Mouse (Mus musculus) erythroid progenitor cell, adult 5-6 weeks (primary cell): ENCODE data around the gene Pgpep1. TPM values are rescaled to one million over a fixed set of nuclear protein-coding genes. Genes with fewer than 3 reads are reported as not detected.

Source experiments
- ATAC-seq: replicated peaks from 2 replicates; pipeline ENCODE4 v1.8.0; 2016; ENCODE audit warnings: moderate number of reproducible peaks, mild to moderate bottlenecking, moderate TSS enrichment, inconsistent platforms; ENCODE audit not compliant: poor library complexity, low FRiP score, severe bottlenecking
- total RNA-seq, 2 experiments: library from RNA; stranded (forward) in 1 of 2; stranded (reverse) in 1 of 2; fragments of 150-400 nt in 1 of 2; fragments of 186-747, 209-891 nt in 1 of 2; gene quantifications; 2 replicates each; pipeline versions ENCODE4 v1.2.3 to v1.2.4; 2015 to 2017; ENCODE audit warnings: low replicate concordance in 2 of 2

The Pgpep1 gene
- total RNA-seq, 2 experiments from 2014 or later, result under 0.01 to 6.3 TPM

DNA sequence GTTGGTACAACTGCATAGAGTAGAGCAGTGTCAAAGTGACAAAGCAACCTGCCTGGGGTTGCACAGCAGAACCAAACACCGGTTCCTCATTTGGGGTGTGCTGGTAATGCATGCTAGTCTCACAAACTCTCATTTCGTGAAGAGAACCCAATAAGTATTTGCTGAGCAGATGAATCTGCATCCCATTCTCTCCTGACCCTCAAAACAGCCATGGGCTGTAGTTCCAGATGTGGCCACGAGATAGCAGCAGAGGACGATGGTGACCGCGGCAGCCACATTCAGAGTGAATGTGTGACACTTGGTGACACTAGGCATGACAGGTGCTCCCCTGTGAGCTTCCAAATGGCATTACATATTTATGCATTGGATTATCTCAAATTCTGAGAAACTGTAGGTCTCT lies 48.3 kb downstream of the Pgpep1 start:
- peak; percentile 75 for ATAC-seq

DNA sequence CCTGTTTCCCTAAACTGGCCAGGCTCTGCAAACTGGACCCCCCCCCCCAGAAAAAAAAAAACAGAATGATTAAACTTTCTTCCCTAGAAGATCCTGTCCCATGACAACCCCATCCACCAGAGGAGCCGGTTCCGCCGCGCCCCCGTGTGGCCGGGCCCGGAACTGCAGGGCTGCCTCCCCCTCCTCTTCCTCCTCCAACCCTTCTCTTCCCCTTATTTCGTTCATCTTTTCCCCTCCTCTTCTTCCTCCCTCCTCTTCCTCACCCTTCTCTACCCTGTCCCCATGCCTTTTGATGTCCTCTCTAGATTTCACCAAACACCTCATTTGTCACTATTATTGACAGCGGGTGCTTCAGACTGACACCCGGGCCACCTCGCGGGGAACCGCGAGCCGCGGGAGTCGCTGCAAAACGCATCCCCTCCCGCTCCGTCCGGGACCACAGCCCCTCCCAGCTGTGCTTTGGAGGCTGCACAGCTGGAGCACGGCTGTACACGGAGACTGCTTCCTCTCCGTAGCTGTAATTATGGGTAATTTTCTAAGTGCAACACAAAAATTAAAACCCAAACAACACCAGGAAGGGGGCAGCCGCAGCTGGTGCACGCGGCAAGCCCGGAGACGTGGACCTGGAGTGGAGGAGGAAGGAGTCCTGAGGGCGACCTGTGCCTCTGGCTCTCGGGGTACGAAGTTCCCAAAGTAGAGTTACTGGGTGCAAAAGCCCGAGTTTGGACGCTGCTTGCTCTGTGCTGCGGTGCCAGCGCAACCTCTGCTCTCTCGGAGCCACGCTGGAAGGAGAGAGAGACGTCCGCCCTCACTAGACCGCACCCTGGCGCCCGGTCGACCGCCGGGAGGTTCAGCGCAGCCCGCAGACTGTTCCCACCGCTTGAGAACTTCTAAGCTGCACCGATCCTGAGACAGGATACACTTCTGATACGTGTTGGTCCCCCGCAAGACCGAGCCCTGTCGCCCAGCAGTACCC lies 49.1 kb downstream of the Pgpep1 start:
- peak; percentile 68 for ATAC-seq

DNA sequence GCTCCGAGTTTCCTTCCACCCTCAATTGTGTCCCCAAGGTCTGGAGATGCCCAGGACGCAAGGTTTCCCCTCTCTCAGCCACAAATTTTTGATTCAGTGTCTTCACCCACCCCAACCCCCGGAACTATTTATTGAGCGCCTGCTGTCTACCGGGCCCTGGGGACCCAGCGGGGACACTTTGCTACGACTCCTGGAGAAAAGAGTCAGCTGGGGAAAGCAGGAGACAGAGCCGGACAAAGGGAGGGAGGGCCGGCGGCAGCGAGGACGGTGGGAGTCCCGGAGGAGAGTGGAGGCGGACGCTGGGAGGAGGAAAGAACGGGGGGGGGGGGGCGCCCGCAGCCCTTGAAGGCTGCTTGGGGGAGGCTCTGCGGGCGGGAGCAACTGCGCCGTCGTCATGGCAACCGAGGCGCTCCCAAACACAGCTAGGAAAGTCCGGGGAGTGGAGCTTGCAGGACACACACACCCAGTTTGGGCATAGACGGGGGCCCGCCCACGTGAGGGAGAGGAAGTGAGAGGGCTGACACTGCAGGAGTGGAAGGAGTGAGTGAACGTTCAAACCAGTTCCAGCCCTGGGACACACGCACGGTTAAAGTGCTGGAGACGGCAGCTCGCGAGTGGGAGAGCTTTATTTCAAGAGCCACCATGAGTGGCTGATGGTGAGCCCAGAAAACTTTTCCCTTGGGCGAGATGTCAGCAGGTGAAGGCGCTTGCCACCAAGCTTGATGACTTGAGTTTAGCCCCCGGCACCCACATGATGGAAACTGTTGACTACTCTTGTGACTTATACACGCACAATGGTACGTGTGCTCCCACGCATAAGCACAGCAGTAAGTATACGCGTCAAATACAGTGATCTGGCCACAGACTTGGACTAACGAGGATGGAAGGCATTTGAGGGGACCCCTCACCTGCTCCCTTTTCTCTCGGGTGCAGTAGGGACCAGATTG lies 50.1 kb downstream of the Pgpep1 start:
- ATAC-seq, result peak; percentile 72

DNA sequence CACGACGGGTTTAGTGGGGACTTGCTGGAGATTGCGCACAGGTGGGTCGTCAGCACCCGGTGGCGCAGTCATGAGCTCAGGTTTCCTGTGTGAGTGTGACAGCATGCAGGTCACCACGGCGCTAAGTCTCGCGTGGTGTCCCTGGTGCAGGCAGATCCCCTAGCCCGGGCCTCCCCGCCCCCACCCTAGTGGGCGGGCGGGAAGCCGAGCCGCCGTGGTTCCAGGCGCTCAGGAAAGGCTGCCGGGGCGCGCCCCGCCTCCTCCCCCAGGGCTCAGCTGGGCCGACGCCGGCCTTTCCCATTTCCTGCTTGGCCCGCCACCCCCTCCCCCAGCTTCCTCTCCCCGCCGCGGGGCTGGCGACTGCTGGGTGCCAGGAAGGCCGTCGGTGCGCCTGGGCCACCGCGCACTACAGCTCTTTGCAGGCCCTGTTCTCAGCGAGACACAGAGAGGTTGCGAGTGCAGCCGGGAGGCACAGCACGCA lies 50.8 kb downstream of the Pgpep1 start:
- no peak for ATAC-seq

DNA sequence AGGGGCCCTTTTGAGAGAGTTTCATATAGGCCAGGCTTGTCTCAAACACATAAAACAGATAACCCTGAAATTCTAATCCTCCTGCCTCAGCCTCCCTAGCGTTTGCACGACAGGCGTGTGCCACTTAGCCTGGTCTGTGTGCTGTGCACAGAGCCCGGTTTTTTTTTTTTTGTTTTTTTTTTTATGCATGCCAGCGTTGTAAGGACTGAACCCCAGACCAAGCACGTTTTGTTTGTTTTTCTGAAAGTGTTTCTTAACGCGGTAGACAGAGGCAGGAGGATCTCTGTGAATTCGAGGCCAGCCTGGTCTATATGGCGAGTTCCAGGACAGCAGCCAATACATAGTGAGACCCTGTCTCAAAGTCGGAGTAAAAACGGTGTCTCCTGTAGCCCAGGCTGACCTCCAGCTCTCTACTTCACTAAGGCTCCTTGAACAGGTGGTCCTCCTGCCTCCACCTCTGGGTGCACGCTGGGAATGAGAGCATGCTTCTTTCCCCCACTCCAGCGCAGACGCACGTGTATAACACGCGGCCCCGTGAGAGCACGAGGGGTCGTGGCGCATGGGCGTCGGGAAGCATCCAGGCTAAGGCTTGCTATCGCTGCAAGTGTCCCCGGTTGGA lies 51.3 kb downstream of the Pgpep1 start, which contains the start of gene Ssbp4:
Gene Ssbp4, minus strand, starts transcription at position 124 of the 619 bp plus-strand sequence.
- ATAC-seq, result no peak

DNA sequence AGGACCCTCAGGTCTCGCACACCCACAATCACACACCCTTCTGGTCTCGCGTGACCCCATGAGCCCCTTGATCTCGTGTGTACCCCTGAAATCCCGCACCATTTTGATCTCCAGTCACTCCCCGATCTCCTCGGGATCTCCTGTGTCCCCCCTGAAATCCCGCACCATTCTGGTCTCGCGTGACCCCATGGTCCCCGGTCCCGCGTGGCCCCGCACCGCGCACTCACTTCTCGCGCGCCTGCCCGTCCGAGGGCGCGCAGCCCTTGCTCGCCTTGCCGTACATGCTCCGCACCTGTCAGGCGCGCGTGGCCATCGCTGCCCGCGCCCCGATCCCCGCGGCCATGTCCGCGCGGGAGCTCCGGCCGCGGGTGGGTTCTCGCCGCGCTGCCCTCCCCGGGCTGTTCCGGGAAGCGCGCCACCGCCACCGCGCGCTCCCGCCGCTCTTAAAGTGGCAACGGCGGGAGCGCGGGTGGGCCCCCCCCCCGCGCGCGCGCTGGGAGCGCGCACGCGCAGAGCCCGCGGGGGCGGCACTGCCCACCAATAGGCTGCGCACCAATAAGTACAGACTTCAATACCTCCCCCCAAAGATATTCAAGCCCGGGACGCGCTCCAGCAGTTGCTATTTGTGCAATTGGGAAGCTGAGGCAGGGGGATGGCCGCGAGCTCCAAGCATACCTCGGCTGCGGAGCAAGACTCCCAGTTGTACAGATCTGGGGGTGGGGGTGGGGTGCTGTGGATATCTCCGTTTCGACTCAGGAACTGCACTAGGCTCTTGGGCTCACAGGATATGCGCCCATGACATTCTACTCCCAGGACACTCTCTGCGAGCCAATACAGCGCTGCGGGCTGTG lies 52.1 kb downstream of the Pgpep1 start:
- ATAC-seq, result no peak

DNA sequence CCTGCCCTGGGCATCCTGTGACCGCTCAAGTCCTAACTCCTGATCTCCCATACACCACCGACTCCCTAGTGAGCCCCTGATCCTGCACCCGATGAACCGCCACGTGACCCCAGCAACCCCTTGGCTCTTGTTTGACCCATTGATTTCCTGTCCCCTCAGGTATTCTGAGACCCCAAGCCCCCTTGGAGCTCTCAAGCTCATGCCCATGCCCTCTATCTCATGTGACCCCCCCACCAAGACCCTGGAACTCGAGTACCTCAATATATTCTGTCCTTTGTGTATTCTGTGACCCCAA lies 52.6 kb downstream of the Pgpep1 start:
- ATAC-seq, result no peak

DNA sequence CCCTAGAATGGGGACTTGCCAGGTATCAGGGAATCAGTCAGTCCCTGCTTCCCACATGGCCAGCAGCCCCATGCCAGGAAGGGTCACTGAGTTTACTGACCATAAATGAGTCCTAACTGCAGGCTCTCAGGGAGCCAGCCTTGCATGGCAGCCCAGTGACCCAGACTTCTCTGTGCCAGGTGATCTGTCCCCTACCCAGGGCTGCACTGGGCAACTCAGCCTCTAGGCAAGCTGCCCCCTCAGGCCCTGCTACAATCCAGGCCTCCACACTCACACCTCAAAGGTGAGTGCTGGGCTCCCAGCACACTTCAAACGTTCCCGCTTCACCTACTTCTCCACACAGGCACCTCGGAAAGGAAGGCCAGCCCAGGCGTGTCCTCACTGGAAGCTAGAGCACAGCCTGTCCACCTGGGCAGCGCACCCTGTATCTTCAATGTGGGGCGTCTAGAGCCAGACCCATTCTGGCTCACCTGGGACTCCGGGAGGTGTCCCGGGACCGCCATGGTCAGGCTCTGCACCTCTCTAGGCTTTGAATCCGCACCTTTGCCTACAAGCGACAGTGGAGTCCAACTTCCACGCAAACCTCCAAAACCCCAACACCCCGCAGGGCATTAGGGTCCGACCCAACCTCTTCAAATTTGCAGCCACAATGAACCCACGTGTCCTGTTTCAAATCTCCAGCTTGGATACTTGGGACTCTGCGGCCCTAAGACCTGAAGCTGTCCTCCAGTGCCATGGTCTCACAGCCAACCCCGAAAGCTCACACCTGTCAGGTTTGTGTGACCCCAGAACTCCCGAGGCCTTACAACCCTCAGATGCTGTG lies 53.2 kb downstream of the Pgpep1 start:
- no peak for ATAC-seq

DNA sequence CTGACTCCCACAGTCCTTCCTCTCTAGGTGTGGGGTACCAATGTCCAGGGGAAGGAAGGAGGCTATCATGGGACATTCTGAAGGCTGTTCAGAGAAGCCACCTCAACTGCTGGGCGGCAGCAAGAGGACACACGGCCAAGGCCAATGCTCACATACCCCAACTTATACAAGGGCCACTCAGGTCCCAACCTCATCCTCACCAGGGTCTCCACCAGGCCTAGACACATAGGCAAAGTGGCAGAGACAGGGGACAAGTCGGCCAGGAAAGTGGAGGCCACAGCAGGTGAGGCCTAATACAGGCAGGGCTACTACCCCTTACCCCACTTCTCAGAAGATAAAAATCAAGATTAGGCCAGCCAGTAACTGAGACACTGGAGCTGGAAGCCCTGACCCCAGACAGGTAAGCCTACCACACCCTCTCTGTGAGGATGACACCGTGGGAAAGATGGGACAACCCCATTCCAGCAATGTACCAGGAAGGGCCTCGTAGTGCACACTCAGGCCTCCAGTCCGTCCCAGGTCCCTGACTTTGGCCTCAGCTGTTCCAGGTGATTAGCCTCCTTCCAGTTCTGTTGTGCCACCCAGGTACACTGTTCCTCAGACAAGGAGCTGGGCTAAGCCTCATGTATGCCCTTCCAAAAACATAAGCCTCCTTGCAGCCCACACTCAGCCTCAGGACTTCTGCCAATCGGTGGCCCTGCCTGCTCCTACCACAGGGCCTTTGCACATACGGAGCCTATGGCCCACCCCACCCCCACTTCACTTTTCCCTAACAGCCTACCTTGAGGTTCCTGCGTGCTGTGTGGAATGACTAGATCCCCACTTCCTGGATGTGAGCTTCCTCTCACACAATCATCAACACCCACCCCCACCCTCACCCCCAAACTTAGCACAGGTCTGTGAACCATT lies 54.1 kb downstream of the Pgpep1 start:
- ATAC-seq, result no peak

DNA sequence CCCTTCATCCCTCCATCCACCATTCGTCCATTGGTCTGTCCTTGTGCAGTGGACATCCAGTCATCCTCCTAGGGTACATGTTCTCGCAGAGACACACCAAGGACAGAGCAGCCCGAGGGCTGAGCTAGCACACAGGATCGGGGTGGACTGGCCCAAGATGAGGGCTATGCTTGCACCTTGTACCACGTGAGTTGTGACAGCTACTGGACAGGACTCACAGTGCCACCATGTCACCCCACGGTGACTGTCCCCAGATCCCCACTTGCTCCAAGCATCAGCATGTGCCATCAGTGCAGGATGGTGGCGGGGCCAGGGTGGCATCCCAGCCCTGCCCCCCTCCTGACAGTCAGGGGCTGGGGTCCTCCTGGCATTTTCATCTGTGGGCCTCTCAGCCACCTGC lies 55.6 kb downstream of the Pgpep1 start:
- ATAC-seq, result no peak

DNA sequence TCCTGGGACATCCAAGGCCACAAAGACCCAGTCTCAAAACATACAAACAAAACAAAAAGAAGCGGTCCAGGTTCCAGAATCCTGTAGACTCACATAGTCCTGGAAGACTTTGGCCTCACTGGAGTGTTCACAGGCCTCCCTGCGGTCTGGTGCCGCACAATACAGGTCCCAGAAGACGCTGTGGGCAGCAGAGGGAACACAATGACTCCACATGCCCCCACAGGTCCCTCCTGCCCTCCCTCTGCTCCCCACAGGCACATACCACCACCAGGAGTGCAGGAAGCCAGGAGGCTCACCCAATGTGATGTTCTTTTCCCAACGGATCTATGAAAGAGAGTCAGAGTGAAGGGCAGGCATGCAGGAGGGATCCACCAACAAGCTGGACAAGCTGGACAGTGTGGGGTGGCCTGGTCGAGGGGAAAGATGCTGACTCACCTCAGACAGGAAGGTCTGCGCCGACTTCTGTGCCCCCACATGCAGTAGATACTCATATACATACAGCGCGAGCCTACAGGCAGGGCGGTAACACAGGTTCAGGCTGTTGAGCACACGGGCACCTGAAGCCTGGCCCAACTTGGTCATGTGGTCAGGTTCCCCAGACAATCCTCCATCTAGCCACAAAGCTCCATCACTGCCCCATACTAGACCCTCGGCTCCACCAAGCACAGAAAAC lies 57.9 kb downstream of the Pgpep1 start:
- no peak for ATAC-seq

DNA sequence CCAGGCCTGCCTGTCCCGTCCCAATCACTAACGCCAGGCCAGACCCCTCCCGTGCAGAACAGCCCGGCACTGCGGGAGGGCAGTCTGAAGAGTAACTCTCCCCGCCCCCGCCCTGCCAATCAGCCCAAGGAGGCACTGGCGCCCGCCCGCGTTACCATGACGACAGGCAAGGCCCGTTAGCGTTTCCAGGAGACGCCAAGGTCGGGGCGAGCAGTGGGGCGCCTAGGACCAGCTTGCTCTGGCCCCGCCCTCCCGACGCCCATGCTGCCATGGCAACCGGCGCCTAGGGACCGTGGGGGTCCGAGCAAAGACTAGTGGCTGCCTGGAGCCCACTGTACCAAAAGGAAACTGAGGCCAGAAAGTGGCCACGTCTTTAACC lies 58.9 kb downstream of the Pgpep1 start:
- ATAC-seq, result peak; percentile 73

DNA sequence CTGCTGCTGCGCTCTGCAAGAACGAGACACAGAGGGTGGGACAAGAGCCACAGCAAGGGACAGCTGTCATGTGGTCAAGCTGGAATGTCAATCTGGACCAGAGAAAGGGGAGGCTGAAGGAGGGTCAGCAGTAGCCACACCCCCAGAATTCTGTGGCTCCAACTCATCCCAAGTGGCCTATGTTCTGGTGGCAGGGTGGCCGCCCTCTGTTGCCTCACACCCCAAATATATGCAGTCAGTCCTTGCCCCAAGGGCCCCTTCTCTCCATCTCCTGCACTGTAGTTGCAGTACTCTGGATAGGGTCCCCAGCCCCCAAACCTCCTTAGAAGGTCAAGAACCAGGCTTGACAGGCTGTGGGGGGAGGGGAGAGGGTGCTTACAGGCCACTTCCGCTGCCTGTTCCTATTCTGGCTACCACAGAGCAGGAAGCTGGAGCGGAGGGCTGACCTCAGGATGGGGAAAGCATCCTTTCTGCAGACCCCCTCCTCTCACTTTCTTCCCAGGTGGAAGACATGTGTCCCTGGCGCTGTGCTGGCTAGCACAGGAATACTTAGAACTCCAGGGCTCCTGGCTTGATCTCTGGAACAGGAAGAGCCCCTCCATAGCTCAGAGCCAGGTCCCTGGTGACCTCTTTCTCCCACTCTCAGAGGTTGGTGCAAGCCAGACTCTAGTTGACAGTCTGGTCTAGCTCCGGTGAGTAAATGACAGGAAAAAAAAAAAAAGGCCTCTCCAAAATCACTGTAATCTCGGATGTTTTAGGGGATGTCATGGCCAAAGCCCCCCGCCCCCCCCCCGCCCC lies 59.5 kb downstream of the Pgpep1 start:
- ATAC-seq, result no peak

DNA sequence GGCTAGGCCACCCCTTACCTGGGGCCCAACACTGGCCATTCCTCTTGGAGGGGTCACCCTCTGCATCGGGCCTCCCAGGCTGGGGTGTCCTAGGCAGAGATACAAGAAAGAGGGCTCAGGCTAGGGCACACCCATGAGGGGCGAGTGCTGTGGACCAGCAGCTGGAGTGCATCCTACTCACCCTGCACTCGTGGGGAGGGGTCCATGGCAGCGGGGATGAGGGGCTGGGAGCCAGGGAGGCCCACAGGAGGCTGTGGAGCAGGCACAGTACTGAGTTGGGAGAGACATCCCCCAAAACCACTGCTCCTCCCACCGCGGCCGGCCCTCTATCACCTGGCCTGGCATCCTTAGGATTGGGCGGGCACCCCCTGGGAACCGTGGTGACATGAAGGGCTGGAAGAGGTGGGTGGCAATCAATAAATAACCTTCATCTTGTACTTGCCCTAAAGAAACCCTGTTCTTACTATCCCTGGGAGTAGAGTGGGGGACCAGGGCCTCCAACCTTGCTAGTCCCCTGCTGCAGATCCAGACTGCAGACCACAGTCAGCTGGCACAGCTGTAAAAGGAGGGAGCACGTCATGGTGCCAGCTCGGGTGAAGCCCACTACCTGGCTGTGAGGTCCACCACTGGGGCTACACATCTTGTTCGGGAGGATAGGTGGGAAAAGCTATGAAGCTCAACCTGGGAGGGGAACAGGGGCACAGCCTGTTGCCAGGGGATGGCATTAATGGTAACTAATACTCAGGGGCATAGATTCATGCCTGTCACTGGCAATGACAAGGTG lies 60.5 kb downstream of the Pgpep1 start:
- no peak for ATAC-seq

DNA sequence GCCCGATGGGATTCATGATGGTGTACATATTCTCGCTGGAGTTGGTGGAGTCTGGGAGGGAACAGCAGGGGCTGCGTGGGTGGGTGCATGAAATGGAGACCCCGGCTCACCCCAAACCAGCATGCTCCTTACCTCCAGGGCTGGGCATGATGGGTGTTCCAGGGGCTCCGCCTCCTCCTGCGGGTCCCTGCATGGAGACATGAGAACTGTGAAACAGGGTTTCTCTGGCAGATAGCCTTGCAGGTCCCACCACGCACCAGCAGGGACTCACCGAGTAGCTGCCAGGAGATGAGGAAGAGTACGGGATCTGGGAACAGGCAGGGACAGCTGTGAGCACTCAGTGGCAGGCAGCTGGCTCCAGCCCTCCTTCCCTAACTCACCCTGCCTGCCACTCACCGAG lies 61.5 kb downstream of the Pgpep1 start:
- ATAC-seq, result no peak
